Mouse (Mus musculus) G1E (cell line): ENCODE data around the gene Hdhd3. TPM values are rescaled to one million over a fixed set of nuclear protein-coding genes. Genes with fewer than 3 reads are reported as not detected.

Experiments
- ATAC-seq: 2 replicates; pipeline ENCODE4 v1.8.0; 2016; ENCODE audit warnings: mild to moderate bottlenecking; ENCODE audit not compliant: insufficient number of reproducible peaks, poor library complexity, low FRiP score, severe bottlenecking; ENCODE audit errors: extremely low read depth
- DNase-seq: peaks from one replicate; pipeline ENCODE4 v3.0.0; 2012; ENCODE audit warnings: low spot score
- H3K27me3 ChIP-seq: 2 replicates; pipeline ENCODE4 v1.6.1; 2012; ENCODE audit warnings: mild to moderate bottlenecking, low read length, inconsistent platforms; ENCODE audit not compliant: insufficient read depth
- H3K36me3 ChIP-seq: replicated peaks from 2 replicates; pipeline ENCODE3; 2012; ENCODE audit warnings: mild to moderate bottlenecking, inconsistent platforms
- H3K4me1 ChIP-seq: 2 replicates; pipeline ENCODE4 v1.6.1; 2012; ENCODE audit warnings: low read depth, low read length, inconsistent platforms, mixed read lengths; ENCODE audit not compliant: insufficient read depth
- H3K4me3 ChIP-seq: 2 replicates; pipeline ENCODE4 v1.5.1; 2012; ENCODE audit warnings: low read depth, mild to moderate bottlenecking, inconsistent platforms, low read length, moderate library complexity, mixed read lengths
- H3K9me3 ChIP-seq: replicated peaks from 2 replicates; pipeline ENCODE4 v1.6.1; 2012; ENCODE audit warnings: inconsistent platforms
- CTCF ChIP-seq: IDR thresholded peaks from 2 replicates; pipeline ENCODE4 v1.5.1; 2012; ENCODE audit warnings: low read depth, low read length, inconsistent platforms, mixed read lengths
- GATA1 ChIP-seq: IDR thresholded peaks from 2 replicates; pipeline ENCODE4 v1.6.1; 2012; ENCODE audit warnings: borderline replicate concordance, low read length, inconsistent platforms, mixed read lengths
- GATA2 ChIP-seq: IDR thresholded peaks from 2 replicates; pipeline ENCODE4 v1.6.1; 2012; ENCODE audit warnings: low read depth, low read length, inconsistent platforms, borderline replicate concordance
- POLR2AphosphoS5 ChIP-seq: IDR thresholded peaks from 2 replicates; pipeline ENCODE4 v1.6.1; 2012; ENCODE audit warnings: low read depth, low read length, inconsistent platforms; ENCODE audit not compliant: insufficient replicate concordance
- TAL1 ChIP-seq: conservative IDR thresholded peaks from 2 replicates; pipeline ENCODE4 v1.6.1; 2012; ENCODE audit warnings: low read depth, low read length, inconsistent platforms, mixed read lengths
- polyA plus RNA-seq: library from polyadenylated mRNA; stranded (reverse); fragments of >175 nt; gene quantifications from 2 replicates; pipeline ENCODE4 v1.2.3, GENCODE M21; 2012
- total RNA-seq, 2 experiments: library from RNA; stranded (forward) in 1 of 2; stranded (reverse) in 1 of 2; fragments of 200-1000 nt in 1 of 2; fragments of >200 nt in 1 of 2; fragmentation: Nextera tagmentation in 1 of 2; gene quantifications; 2 replicates each; pipeline ENCODE4 v1.2.3; 2014 to 2017

Gene Hdhd3
- total and polyA plus RNA-seq, 3 experiments = 1.3 to 3.0 (median 2.3) TPM

DNA sequence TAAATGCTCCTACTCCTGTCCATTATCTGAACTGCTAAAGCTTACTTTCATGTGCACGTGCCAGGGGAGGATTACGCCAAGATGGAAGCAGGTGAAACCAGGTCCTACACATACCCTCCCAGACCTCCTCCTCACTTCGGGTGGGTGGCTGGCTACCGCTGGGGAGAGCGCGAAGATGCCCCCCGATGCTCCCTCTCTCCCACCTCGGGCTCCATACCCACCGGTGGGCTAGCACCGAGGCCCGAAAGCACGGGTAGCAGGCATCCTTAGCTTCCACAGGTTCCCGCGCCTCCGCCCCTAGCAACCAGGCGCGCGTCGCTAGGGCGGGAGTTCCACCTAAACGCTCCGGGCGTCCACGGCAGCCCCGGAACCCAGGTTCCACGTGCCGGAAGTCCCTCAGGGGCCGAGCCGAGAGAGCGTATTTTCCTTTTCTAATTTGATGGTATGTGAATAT is 32.6 kb downstream of the Hdhd3 start, which contains the start of gene Wdr31:
Gene Wdr31 (minus strand): TSS at position 299 of the 454 bp plus-strand sequence.
- H3K4me1 ChIP-seq = peaks cover 8% of the 10 kb centered on the region
- no peaks in the 10 kb centered on the region for H3K9me3 ChIP-seq
- TF ChIP-seq GATA1 = no peak
- no peak for TF ChIP-seq TAL1
- no peak for TF ChIP-seq CTCF
- TF ChIP-seq GATA2 = no peak
- TF ChIP-seq POLR2AphosphoS5 = no peak
- H3K4me3 ChIP-seq = peak within 1 kb of the TSS; percentile 72
- peak; percentile 70 for ATAC-seq
- no peaks in the 10 kb centered on the region for H3K36me3 ChIP-seq
- DNase-seq = peak; percentile 32
- no peaks in the 10 kb centered on the region for H3K27me3 ChIP-seq

GRCm38 (mm10) chr4:62468158-62468557 is 35.1 kb downstream of the Hdhd3 start:
- H3K9me3 ChIP-seq = no peaks in the 10 kb centered on the region
- no peaks in the 10 kb centered on the region for H3K27me3 ChIP-seq
- TF ChIP-seq TAL1 (no peak), GATA2 (no peak), POLR2AphosphoS5 (no peak), GATA1 (no peak), CTCF (no peak)
- DNase-seq (no peak), ATAC-seq (no peak)
- H3K36me3 ChIP-seq = no peaks in the 10 kb centered on the region
- no peak overlapping the region for H3K4me3 ChIP-seq
- peaks cover 8% of the 10 kb centered on the region for H3K4me1 ChIP-seq

DNA sequence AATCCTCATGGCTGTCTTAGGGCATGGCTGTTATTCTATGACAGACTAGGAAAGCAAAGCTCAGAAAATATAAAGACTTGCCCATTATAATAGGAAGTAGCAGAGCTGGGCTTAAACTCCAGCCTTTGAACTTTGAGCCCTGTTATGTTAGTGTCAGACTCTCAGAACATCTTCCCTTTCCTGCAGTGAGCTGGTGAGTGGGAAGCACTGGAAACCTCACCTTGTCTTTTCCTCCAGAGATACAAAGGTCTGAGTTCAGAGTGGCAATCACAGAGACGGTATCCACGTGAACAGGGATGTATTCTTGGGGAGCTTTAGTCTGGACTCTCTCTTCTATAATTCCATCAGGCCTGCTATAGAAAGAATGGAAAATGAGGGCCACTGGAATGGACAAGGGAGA is 40.1 kb downstream of the Hdhd3 start:
- H3K4me3 ChIP-seq = no peak overlapping the region
- DNase-seq (no peak), ATAC-seq (no peak)
- H3K27me3 ChIP-seq = no peaks in the 10 kb centered on the region
- TF ChIP-seq CTCF (no peak), GATA2 (no peak)
- H3K9me3 ChIP-seq = no peaks in the 10 kb centered on the region
- no peaks in the 10 kb centered on the region for H3K36me3 ChIP-seq
- no peaks in the 10 kb centered on the region for H3K4me1 ChIP-seq

DNA sequence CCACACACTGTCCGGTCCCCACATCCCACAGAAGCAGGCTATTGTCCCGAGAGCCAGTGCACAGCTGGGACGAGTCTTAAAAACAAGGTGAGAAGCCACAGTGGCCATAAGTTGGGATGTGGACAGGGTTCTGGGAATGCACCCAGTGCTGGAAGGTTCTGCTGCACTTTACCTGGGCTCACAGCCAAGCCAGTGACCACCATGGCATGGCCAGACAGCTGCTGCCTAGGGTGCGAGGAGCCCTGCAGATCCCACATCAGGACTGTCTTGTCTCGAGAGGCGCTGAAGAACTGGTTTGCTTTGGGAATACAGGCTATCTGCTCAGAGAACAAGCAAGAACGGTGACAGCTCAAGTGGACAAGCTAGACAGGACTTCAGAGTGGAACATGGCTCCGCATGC is 42.9 kb downstream of the Hdhd3 start:
- Histone ChIP-seq H3K36me3 (no peaks in the 10 kb centered on the region), H3K4me3 (no peak overlapping the region), H3K9me3 (no peaks in the 10 kb centered on the region), H3K4me1 (no peaks in the 10 kb centered on the region; the same call in 1 of the 2 replicates), H3K27me3 (peaks cover 3% of the 10 kb centered on the region; the same call in 1 of the 2 replicates)
- ATAC-seq (no peak), DNase-seq (no peak)
- no peak for TF ChIP-seq CTCF
- TF ChIP-seq TAL1 = no peak
- TF ChIP-seq GATA2 = no peak
- no peak for TF ChIP-seq POLR2AphosphoS5
- no peak for TF ChIP-seq GATA1

- no peaks in the 10 kb centered on the region for H3K9me3 ChIP-seq
- TF ChIP-seq CTCF = no peak
- TF ChIP-seq GATA2 = no peak
- no peak for TF ChIP-seq POLR2AphosphoS5
- no peak for TF ChIP-seq TAL1
- TF ChIP-seq GATA1 = no peak
- H3K4me3 ChIP-seq = no peak overlapping the region
- DNase-seq (no peak), ATAC-seq (no peak)
- no peaks in the 10 kb centered on the region; the same call in 1 of the 2 replicates for H3K4me1 ChIP-seq
- H3K27me3 ChIP-seq = peaks cover 3% of the 10 kb centered on the region
- no peaks in the 10 kb centered on the region for H3K36me3 ChIP-seq
These were observed 44.2 kb downstream of the Hdhd3 start for GRCm38 (mm10) chr4:62459081-62459480.

DNA sequence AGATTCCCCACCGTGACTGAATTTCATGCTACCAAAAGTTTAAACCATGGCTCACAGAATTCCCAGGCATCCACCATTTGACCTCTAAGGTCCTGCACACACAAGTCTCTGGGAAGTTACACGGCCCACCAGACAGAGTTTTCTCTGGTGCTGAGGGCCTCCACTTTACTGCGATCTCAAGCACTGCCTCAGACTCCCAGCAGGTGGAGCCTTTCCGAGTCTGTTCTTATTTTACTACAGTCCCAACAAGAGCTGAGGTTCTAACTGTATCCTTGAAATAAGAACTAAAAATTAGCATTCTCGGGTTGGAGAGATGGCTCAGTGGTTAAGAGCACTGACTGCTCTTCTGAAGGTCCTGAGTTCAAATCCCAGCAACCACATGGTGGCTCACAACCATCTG is 48.3 kb downstream of the Hdhd3 start:
- Histone ChIP-seq H3K27me3 (peaks cover 7% of the 10 kb centered on the region), H3K36me3 (no peaks in the 10 kb centered on the region), H3K9me3 (no peaks in the 10 kb centered on the region), H3K4me1 (no peaks in the 10 kb centered on the region; the same call in 1 of the 2 replicates), H3K4me3 (no peak overlapping the region)
- ATAC-seq = peak; percentile 54; the same call in 1 of the 2 replicates
- DNase-seq = no peak
- TF ChIP-seq GATA2 (no peak), GATA1 (no peak), TAL1 (no peak), CTCF (peak; percentile 27; the same call in 1 of the 2 replicates), POLR2AphosphoS5 (no peak)

Other genes with a start within 250 kb of the Hdhd3 start
- 4.4 and 6.4 TPM in 2 replicates for gene Slc31a2, start 240.9 kb downstream of the Hdhd3 start, total RNA-seq (2014; fragmentation: Nextera tagmentation)
- gene Slc31a2, start 240.9 kb downstream of the Hdhd3 start, total RNA-seq (2017) = 5.7 and 6.4 TPM in 2 replicates
- 0.13 and 0.22 TPM in 2 replicates for gene Slc31a2, start 240.9 kb downstream of the Hdhd3 start, polyA plus RNA-seq
- gene Fkbp15, start 142.9 kb downstream of the Hdhd3 start, total RNA-seq (2014; fragmentation: Nextera tagmentation) = 54.2 and 60.9 TPM in 2 replicates
- gene Fkbp15, start 142.9 kb downstream of the Hdhd3 start, total RNA-seq (2017) = 60.0 and 60.3 TPM in 2 replicates
- 14.5 and 16.7 TPM in 2 replicates for gene Fkbp15, start 142.9 kb downstream of the Hdhd3 start, polyA plus RNA-seq
- gene Slc31a1, start 142.7 kb downstream of the Hdhd3 start, total RNA-seq (2014; fragmentation: Nextera tagmentation) = 46.4 and 47.5 TPM in 2 replicates
- gene Slc31a1, start 142.7 kb downstream of the Hdhd3 start, total RNA-seq (2017) = 25.7 and 30.4 TPM in 2 replicates
- 2.2 and 3.4 TPM in 2 replicates for gene Slc31a1, start 142.7 kb downstream of the Hdhd3 start, polyA plus RNA-seq
- 120 and 128 TPM in 2 replicates for gene Cdc26, start 94.8 kb downstream of the Hdhd3 start, total RNA-seq (2014; fragmentation: Nextera tagmentation)
- 120 and 148 TPM in 2 replicates for gene Cdc26, start 94.8 kb downstream of the Hdhd3 start, total RNA-seq (2017)
- 9.6 and 44.1 TPM in 2 replicates for gene Cdc26, start 94.8 kb downstream of the Hdhd3 start, polyA plus RNA-seq
- gene Prpf4, start 94.7 kb downstream of the Hdhd3 start, total RNA-seq (2014; fragmentation: Nextera tagmentation) = 23.0 and 26.8 TPM in 2 replicates
- 21.5 and 23.1 TPM in 2 replicates for gene Prpf4, start 94.7 kb downstream of the Hdhd3 start, total RNA-seq (2017)
- 2.5 and 4.1 TPM in 2 replicates for gene Prpf4, start 94.7 kb downstream of the Hdhd3 start, polyA plus RNA-seq
- gene Rnf183, start 68.2 kb downstream of the Hdhd3 start, total RNA-seq (2014; fragmentation: Nextera tagmentation) = not detected in 2 replicates
- not detected in 2 replicates for gene Rnf183, start 68.2 kb downstream of the Hdhd3 start, total RNA-seq (2017)
- gene Rnf183, start 68.2 kb downstream of the Hdhd3 start, polyA plus RNA-seq = 0.13 TPM in 1 of 2 replicates, not detected in the other
- 1.7 and 1.8 TPM in 2 replicates for gene Wdr31, start 32.6 kb downstream of the Hdhd3 start, total RNA-seq (2014; fragmentation: Nextera tagmentation)
- gene Wdr31, start 32.6 kb downstream of the Hdhd3 start, total RNA-seq (2017) = 0.70 and 2.0 TPM in 2 replicates
- gene Wdr31, start 32.6 kb downstream of the Hdhd3 start, polyA plus RNA-seq = 0.52 and 0.58 TPM in 2 replicates
- 0.53 TPM in 1 of 2 replicates, not detected in the other for gene Bspry, start 23.4 kb downstream of the Hdhd3 start, total RNA-seq (2014; fragmentation: Nextera tagmentation)
- 0.06 and 0.11 TPM in 2 replicates for gene Bspry, start 23.4 kb downstream of the Hdhd3 start, total RNA-seq (2017)
- 0.09 TPM in 1 of 2 replicates, not detected in the other for gene Bspry, start 23.4 kb downstream of the Hdhd3 start, polyA plus RNA-seq
- gene Alad, start 16.5 kb upstream of the Hdhd3 start, total RNA-seq (2014; fragmentation: Nextera tagmentation) = 81.6 and 123 TPM in 2 replicates
- 49.4 and 53.1 TPM in 2 replicates for gene Alad, start 16.5 kb upstream of the Hdhd3 start, total RNA-seq (2017)
- gene Alad, start 16.5 kb upstream of the Hdhd3 start, polyA plus RNA-seq = 196 and 200 TPM in 2 replicates
- 32.5 and 36.3 TPM in 2 replicates for gene Pole3, start 21.6 kb upstream of the Hdhd3 start, total RNA-seq (2014; fragmentation: Nextera tagmentation)
- gene Pole3, start 21.6 kb upstream of the Hdhd3 start, total RNA-seq (2017) = 71.7 and 73.9 TPM in 2 replicates
- gene Pole3, start 21.6 kb upstream of the Hdhd3 start, polyA plus RNA-seq = 37.2 and 40.9 TPM in 2 replicates
- gene 4933430I17Rik, start 21.9 kb upstream of the Hdhd3 start, total RNA-seq (2014; fragmentation: Nextera tagmentation) = 0.53 TPM in 1 of 2 replicates, not detected in the other
- gene 4933430I17Rik, start 21.9 kb upstream of the Hdhd3 start, total RNA-seq (2017) = 0.27 and 0.29 TPM in 2 replicates
- 0.05 TPM in 1 of 2 replicates, not detected in the other for gene 4933430I17Rik, start 21.9 kb upstream of the Hdhd3 start, polyA plus RNA-seq
- gene Rgs3, start 56.4 kb upstream of the Hdhd3 start, total RNA-seq (2014; fragmentation: Nextera tagmentation) = not detected in 2 replicates
- gene Rgs3, start 56.4 kb upstream of the Hdhd3 start, total RNA-seq (2017) = 0.16 and 0.23 TPM in 2 replicates
- not detected in 2 replicates for gene Rgs3, start 56.4 kb upstream of the Hdhd3 start, polyA plus RNA-seq